25 mouse cellular contexts compared by ENCODE assay signal in genomic region chr15:77595961-77596360, GRCm38 (mm10). TPM values are rescaled to one million over a fixed set of nuclear protein-coding genes. Genes with fewer than 3 reads are reported as not detected.
DNase-seq lines count a peak whose midpoint lies in the region; ATAC-seq lines count a peak whose summit lies in the region.
"Had no signal": no experiment of that assay in that cellular context is flagged by ENCODE, and none has a peak within 500 bp of the region (broad histone marks: within the 10 kb centered on the region; RNA-seq: fewer than 3 reads in every experiment).

Gene Apol10b, minus strand, starts transcription at chr15:77596125.

- H3K27ac ChIP-seq in stomach, embryonic 16.5 days (ENCODE audit: low read length), result 0 out of 2 replicates have a peak within 1 kb of the TSS, but pooled peaks have one; percentile 19
- H3K27ac ChIP-seq: forebrain, embryonic 12.5 days; hindbrain, embryonic 15.5 days; limb, embryonic 13.5 days; liver, embryonic 15.5 days; neural tube, embryonic 12.5 days had no signal

- peak within 1 kb of the TSS; percentile 29; the same call in 1 of the 2 replicates for H3K4me2 ChIP-seq in stomach, embryonic 16.5 days (ENCODE audit: low read depth, low read length)
- H3K4me2 ChIP-seq: forebrain, embryonic 12.5 days; hindbrain, embryonic 15.5 days; limb, embryonic 13.5 days; liver, embryonic 15.5 days; neural tube, embryonic 12.5 days had no signal

- H3K4me3 ChIP-seq in stomach, embryonic 16.5 days (replicated peaks; ENCODE audit: low read length), result no peak within 1 kb of the TSS
- H3K4me3 ChIP-seq: forebrain, embryonic 12.5 days; hindbrain, embryonic 15.5 days; limb, embryonic 13.5 days; liver, embryonic 15.5 days; neural tube, embryonic 12.5 days had no signal

- no peak for ATAC-seq in CD4-positive, CD25-positive, alpha-beta regulatory T cell, adult 4 months
- ATAC-seq in stomach, embryonic 16.5 days (ENCODE audit: insufficient read depth, low FRiP score), result no peak
- ATAC-seq: Patski had no signal

- peaks cover 3% of the 10 kb centered on the region; the same call in 1 of the 2 replicates for H3K4me1 ChIP-seq in stomach, embryonic 16.5 days (ENCODE audit: control insufficient read depth, insufficient read depth, low read length)
- H3K4me1 ChIP-seq: forebrain, embryonic 12.5 days; hindbrain, embryonic 15.5 days; limb, embryonic 13.5 days; liver, embryonic 15.5 days; neural tube, embryonic 12.5 days had no signal

- peak; percentile 31 to 36 for DNase-seq in heart, adult 9 months (ENCODE audit: low spot score in 2 of 2)
- no peak for DNase-seq in heart, postnatal 14 days
- peak; percentile 29 for DNase-seq in induced T-regulatory cell, adult 2 months (ENCODE audit: low read depth)
- DNase-seq in kidney, postnatal 10 days, result no peak
- DNase-seq in testis, postnatal 14 days (ENCODE audit: low spot score), result no peak
- DNase-seq: adrenal gland, postnatal 36 days; cerebellum, adult 9-10 months; heart, postnatal 10 days; kidney, adult 9 months; kidney, postnatal 4 days; lung, postnatal 10 days; right cerebral cortex, postnatal 14 days; thymus, adult 18-20 months had no signal

- H3K9ac ChIP-seq in stomach, embryonic 16.5 days (ENCODE audit: low read length), result no peak within 1 kb of the TSS
- H3K9ac ChIP-seq: forebrain, embryonic 12.5 days; hindbrain, embryonic 15.5 days; limb, embryonic 13.5 days; liver, embryonic 15.5 days; neural tube, embryonic 12.5 days had no signal

- intact Hi-C loops in heart, postnatal 14 days (cut with DNase I), result no loop called here

- WGBS in stomach, embryonic 16.5 days, result 49% methylated on average over 5 of the region's 5 CpGs

- H3K36me3 ChIP-seq in stomach, embryonic 16.5 days (ENCODE audit: control insufficient read depth, insufficient read depth, low read length), result no peaks in the 10 kb centered on the region
- H3K36me3 ChIP-seq: forebrain, embryonic 12.5 days; hindbrain, embryonic 15.5 days; limb, embryonic 13.5 days; liver, embryonic 15.5 days; neural tube, embryonic 12.5 days had no signal

- H3K27me3 ChIP-seq in stomach, embryonic 16.5 days (ENCODE audit: control insufficient read depth, insufficient read depth, low read length), result no peaks in the 10 kb centered on the region
- H3K27me3 ChIP-seq: forebrain, embryonic 12.5 days; hindbrain, embryonic 15.5 days; limb, embryonic 13.5 days; liver, embryonic 15.5 days; neural tube, embryonic 12.5 days; Patski had no signal

- H3K9me3 ChIP-seq in stomach, embryonic 16.5 days (replicated peaks; ENCODE audit: control insufficient read depth, low read length), result no peaks in the 10 kb centered on the region
- H3K9me3 ChIP-seq: forebrain, embryonic 12.5 days; hindbrain, embryonic 15.5 days; limb, embryonic 13.5 days; liver, embryonic 15.5 days; neural tube, embryonic 12.5 days had no signal

RNA-seq across cellular contexts. Expression of gene Apol10b, which starts in this region (rescaled TPM):
- under 1 TPM; 0.32 to 0.33 TPM for total RNA-seq in heart, postnatal 14 days (2021)
- 10 to 100 TPM; 10.1 to 14.3 TPM for polyA plus RNA-seq in CD4-positive, CD25-positive, alpha-beta regulatory T cell, adult 4 months (2017; shearing (Covaris generic))
- 0.18 and 0.47 TPM in 2 replicates for polyA plus RNA-seq in stomach, embryonic 16.5 days (2015; fragmentation: Nextera tagmentation; extraction: Ambion mirVana)
- total RNA-seq: layer of hippocampus, postnatal 14 days; left cerebral cortex, postnatal 10 days; megakaryocyte-erythroid progenitor cell, adult 5-6 weeks; midbrain, postnatal 0 days had no signal
- polyA plus RNA-seq: forebrain, embryonic 12.5 days; liver, embryonic 15.5 days; midbrain, postnatal 0 days; neural tube, embryonic 12.5 days had no signal

Comparison
In these comparisons a context has a peak if more than half of its experiments do, and no peak if none do; other contexts are left out.
1. DNase-seq: peak in heart, adult 9 months (2 of 2) and induced T-regulatory cell, adult 2 months (single experiment); none in heart, postnatal 14 days (0 of 2), kidney, postnatal 10 days (single experiment) and testis, postnatal 14 days (single experiment).